Mouse (Mus musculus) lung, postnatal 0 days (tissue): ENCODE data around the gene Iqub. TPM values are rescaled to one million over a fixed set of nuclear protein-coding genes. Genes with fewer than 3 reads are reported as not detected.
A peak's percentile ranks its signal among the peaks of the same experiment; 100 is the strongest.

ENCODE experiments used
- ATAC-seq: fragments of 200-750 bp; cut with Nextera tagmentation; 2 replicates; pipeline ENCODE4 v1.8.0; 2017; ENCODE audit warnings: moderate library complexity
- DNase-seq: peaks from one replicate; pipeline ENCODE4 v3.0.0-alpha.2; 2016; ENCODE audit warnings: low spot score
- H3K27ac ChIP-seq: fragments of 300-500 bp; sonication (generic); 2 replicates; pipeline ENCODE4 v1.5.1; 2014; ENCODE audit warnings: antibody characterized with exemption, mild to moderate bottlenecking, low read length, mixed read lengths
- H3K27me3 ChIP-seq: fragments of 300-500 bp; sonication (generic); replicated peaks from 2 replicates; pipeline ENCODE4 v1.6.1; 2014; ENCODE audit warnings: low read length, mixed read lengths; ENCODE audit not compliant: insufficient read depth
- H3K36me3 ChIP-seq: fragments of 300-500 bp; sonication (generic); 2 replicates; pipeline ENCODE4 v1.6.1; 2014; ENCODE audit warnings: low read length, mixed read lengths; ENCODE audit not compliant: insufficient read depth
- H3K4me1 ChIP-seq: fragments of 300-500 bp; sonication (generic); 2 replicates; pipeline ENCODE4 v1.6.1; 2014; ENCODE audit warnings: antibody characterized with exemption, low read depth, low read length, mixed read lengths; ENCODE audit not compliant: insufficient read depth
- H3K4me2 ChIP-seq: fragments of 300-500 bp; sonication (generic); replicated peaks from 2 replicates; pipeline ENCODE4 v1.6.1; 2014; ENCODE audit warnings: low read depth, mild to moderate bottlenecking, low read length, moderate library complexity, mixed read lengths
- H3K4me3 ChIP-seq: fragments of 300-500 bp; sonication (generic); 2 replicates; pipeline ENCODE4 v1.5.1; 2014; ENCODE audit warnings: low read depth, low read length
- H3K9ac ChIP-seq: fragments of 300-500 bp; sonication (generic); replicated peaks from 2 replicates; pipeline ENCODE4 v1.6.1; 2014; ENCODE audit warnings: low read depth, mild to moderate bottlenecking
- H3K9me3 ChIP-seq: fragments of 300-500 bp; sonication (generic); 2 replicates; pipeline ENCODE4 v1.6.1; 2016; ENCODE audit warnings: low read length, mixed read lengths
- CTCF ChIP-seq: IDR thresholded peaks from 2 replicates; pipeline ENCODE4 v1.5.1; 2016; ENCODE audit warnings: antibody characterized with exemption, mild to moderate bottlenecking
- EP300 ChIP-seq: IDR thresholded peaks from 2 replicates; pipeline ENCODE4 v1.6.1; 2016; ENCODE audit warnings: antibody characterized with exemption, mild to moderate bottlenecking, control low read depth
- WGBS: fragments of 180-500 bp; shearing (Covaris S2); extraction: QIAGEN DNeasy Blood & Tissue Kit; methylation state at CpG from one replicate; pipeline ENCODE4 v1.1.7; 2014; 5-methylcytosine and 5-hydroxymethylcytosine counted together
- polyA plus RNA-seq: library from polyadenylated mRNA; unstranded; fragments of >200 nt; fragmentation: Nextera tagmentation; extraction: Ambion mirVana; gene quantifications from 2 replicates; pipeline ENCODE4 v1.2.1, GENCODE M21; 2015

Gene Iqub
- polyA plus RNA-seq, 1 experiment from 2014 or later = 1.9 TPM

DNA sequence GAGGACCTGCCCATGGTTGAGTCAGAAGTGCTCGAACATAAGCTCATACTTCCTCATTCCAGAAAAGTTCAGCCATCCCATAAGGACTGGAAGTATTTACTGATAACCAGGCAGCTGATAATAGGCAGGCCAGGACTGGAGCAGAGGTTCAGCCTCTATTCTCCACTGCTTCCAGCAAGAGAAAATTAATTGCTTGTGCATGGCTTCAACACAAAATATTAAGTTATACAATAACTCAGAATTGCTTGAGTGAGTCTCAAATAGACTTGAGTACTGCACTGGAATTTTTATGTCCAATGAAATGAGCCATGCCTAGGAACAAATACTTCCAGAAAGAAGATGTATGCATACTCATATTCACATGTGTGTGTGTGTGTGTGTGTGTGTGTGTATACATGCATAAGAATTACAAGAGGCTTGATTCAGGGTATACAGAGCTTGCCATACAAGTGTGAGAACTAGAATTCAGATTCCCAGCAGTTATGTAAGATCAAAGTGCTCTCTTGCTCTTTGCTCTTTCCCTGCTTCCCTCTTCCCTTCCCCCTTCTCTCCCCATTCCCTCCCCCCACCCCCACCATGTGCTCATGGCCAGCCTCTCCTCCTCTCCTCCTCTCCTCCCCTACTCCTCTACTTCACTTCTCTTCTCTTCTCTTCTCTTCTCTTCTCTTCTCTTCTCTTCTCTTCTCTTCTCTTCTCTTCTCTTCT lies 32.0 kb upstream of the Iqub start:
- Histone ChIP-seq H3K4me3 (no peak overlapping the region), H3K4me1 (no peaks in the 10 kb centered on the region; the same call in 1 of the 2 replicates), H3K36me3 (no peaks in the 10 kb centered on the region), H3K4me2 (no peak overlapping the region), H3K9me3 (no peaks in the 10 kb centered on the region), H3K9ac (no peak overlapping the region), H3K27ac (no peak overlapping the region), H3K27me3 (no peaks in the 10 kb centered on the region)
- 20% methylated on average over 1 of the region's 1 CpGs for WGBS
- ATAC-seq = peak; percentile 83
- DNase-seq = peak; percentile 50
- TF ChIP-seq CTCF = no peak
- TF ChIP-seq EP300 = peak; percentile 64

DNA sequence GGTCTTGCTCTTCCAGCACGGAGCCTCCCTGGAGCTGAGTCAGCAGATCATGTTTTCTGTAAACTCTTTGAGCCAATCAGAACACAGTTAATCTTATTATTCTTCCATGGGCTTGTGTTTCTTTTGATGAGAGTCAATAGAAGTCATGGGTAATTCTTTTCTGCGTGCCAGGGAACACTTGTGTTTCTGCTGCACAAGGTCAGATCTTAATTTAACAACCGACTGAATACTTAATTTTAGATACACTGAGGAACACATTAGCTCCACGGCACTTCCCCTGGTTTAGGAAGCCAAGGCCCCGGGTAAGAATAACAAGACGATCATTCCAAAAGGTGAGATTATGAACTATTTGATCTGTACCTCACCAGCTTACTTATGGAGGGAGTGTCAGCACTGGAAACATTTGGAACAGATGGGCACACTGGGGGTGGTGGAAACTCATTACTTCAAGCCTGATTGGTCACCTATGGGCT lies 28.3 kb upstream of the Iqub start:
- Histone ChIP-seq H3K36me3 (no peaks in the 10 kb centered on the region), H3K9ac (no peak overlapping the region), H3K9me3 (no peaks in the 10 kb centered on the region), H3K27ac (no peak overlapping the region), H3K4me1 (no peaks in the 10 kb centered on the region; the same call in 1 of the 2 replicates), H3K27me3 (no peaks in the 10 kb centered on the region), H3K4me2 (no peak overlapping the region), H3K4me3 (no peak overlapping the region)
- TF ChIP-seq CTCF (no peak), EP300 (no peak)
- WGBS = 51% methylated on average over 6 of the region's 6 CpGs
- no peak for DNase-seq
- ATAC-seq = no peak

DNA sequence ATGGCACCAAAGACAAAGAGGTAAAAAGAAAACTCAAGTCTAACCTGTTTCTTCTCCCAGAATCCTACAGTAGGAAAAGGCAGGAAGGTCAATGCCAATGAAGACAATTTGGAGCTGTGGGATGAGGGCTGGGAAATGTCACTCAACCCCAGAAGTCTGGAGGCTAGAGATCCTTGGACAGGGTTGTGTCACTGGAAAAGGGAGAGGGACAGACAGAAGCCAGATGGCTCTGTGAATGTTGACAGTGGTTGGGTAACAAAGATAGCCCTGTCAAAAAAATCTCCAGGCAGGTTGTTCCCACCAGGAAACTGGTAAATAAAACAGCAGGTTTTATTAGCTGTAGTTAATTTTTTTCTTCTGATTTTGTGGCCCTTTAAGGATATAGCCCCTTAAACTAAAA lies 27.5 kb upstream of the Iqub start:
- TF ChIP-seq CTCF = no peak
- 0 out of 2 replicates have a peak, but pooled peaks have one; percentile 8 for TF ChIP-seq EP300
- Histone ChIP-seq H3K27me3 (no peaks in the 10 kb centered on the region), H3K27ac (no peak overlapping the region), H3K4me3 (no peak overlapping the region), H3K9ac (no peak overlapping the region), H3K36me3 (no peaks in the 10 kb centered on the region), H3K4me2 (no peak overlapping the region), H3K4me1 (no peaks in the 10 kb centered on the region; the same call in 1 of the 2 replicates), H3K9me3 (no peaks in the 10 kb centered on the region)
- DNase-seq (peak; percentile 35), ATAC-seq (peak; percentile 52; the same call in 1 of the 2 replicates)

DNA sequence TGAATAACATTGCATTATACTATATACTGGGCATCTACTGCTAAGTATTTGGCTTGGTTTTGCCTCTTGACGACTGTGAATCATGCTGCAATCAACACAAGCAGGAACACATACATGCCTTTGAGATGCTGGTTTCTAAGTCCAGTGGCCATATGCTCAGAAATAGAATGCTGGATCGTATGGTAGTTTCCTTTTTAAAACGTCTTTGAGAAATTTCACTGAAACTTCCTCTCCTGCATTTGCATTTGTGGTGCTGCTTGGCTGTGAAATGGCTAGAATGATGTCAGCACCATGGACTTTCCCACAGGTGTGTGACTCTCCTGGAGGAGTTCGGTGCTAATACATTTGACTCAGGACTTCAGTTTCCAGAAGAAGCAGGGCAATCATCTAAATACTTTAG lies 25.2 kb upstream of the Iqub start:
- Histone ChIP-seq H3K27ac (no peak overlapping the region), H3K4me1 (no peaks in the 10 kb centered on the region; the same call in 1 of the 2 replicates), H3K4me2 (no peak overlapping the region), H3K27me3 (no peaks in the 10 kb centered on the region), H3K9ac (no peak overlapping the region), H3K36me3 (no peaks in the 10 kb centered on the region), H3K9me3 (no peaks in the 10 kb centered on the region), H3K4me3 (no peak overlapping the region)
- TF ChIP-seq CTCF = no peak
- no peak for TF ChIP-seq EP300
- WGBS = 61% methylated on average over 4 of the region's 4 CpGs
- DNase-seq = no peak
- ATAC-seq = no peak

DNA sequence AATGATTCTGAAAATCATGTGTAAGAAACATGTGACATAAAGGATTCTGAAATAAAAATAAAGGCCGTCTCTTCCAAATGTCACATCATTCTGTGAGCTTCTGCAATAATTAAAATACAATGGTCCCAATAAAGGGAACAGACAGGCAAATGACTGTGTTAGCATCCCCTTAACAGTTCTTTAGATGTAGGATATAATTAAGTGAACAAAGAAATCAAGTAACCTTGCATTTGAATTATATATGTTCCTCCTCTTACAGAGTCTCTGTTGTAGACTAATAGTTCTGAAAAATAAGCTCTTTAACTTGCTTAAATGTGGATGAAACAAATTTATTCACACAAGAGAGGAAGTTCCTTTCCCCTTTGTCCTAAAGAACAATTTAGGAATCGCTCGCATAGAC lies 23.6 kb upstream of the Iqub start:
- Histone ChIP-seq H3K9ac (no peak overlapping the region), H3K4me2 (no peak overlapping the region), H3K36me3 (no peaks in the 10 kb centered on the region), H3K9me3 (no peaks in the 10 kb centered on the region), H3K27me3 (no peaks in the 10 kb centered on the region), H3K4me3 (no peak overlapping the region), H3K4me1 (no peaks in the 10 kb centered on the region; the same call in 1 of the 2 replicates), H3K27ac (no peak overlapping the region)
- 83% methylated on average over 3 of the region's 3 CpGs for WGBS
- TF ChIP-seq CTCF = no peak
- TF ChIP-seq EP300 = no peak
- no peak for DNase-seq
- no peak for ATAC-seq

DNA sequence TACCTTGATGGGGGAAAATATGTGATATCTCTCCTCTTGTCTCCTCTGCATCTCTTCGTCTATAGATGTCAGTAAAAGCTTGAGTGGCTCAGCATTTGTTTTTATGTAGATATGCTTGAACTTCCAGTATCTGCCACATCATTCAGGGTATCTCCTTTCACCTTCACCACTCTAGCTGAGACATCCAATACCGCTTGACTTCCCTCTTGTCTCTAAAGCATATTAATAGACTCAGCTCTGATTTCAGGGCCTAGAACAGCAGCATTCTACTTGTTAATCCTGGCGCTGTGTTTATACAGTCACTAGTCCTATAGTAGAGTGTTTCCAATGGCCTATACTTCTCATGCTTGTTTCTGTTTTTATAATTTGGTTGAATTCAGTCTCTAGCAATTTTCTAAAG lies 17.9 kb upstream of the Iqub start:
- H3K4me1 ChIP-seq = peaks cover 4% of the 10 kb centered on the region; the same call in 1 of the 2 replicates
- no peaks in the 10 kb centered on the region for H3K27me3 ChIP-seq
- H3K27ac ChIP-seq = no peak overlapping the region
- WGBS = 72% methylated on average over 3 of the region's 3 CpGs
- no peak overlapping the region for H3K9ac ChIP-seq
- no peaks in the 10 kb centered on the region for H3K9me3 ChIP-seq
- no peak overlapping the region for H3K4me3 ChIP-seq
- no peak for TF ChIP-seq EP300
- TF ChIP-seq CTCF = no peak
- H3K36me3 ChIP-seq = no peaks in the 10 kb centered on the region
- no peak overlapping the region for H3K4me2 ChIP-seq
- DNase-seq (no peak), ATAC-seq (no peak)
